8 mouse cellular contexts compared by ENCODE assay signal in genomic region chr7:127842001-127842718, GRCm38 (mm10). TPM values are rescaled to one million over a fixed set of nuclear protein-coding genes. Genes with fewer than 3 reads are reported as not detected.
DNase-seq lines count a peak whose midpoint lies in the region; ATAC-seq and TF ChIP-seq lines count a peak whose summit lies in the region.

No protein-coding gene starts in this region.

- 0 out of 2 replicates have a peak, but pooled peaks cover 2% of the 10 kb centered on the region for H3K36me3 ChIP-seq in forebrain, embryonic 13.5 days (ENCODE audit: poor library complexity, severe bottlenecking)
- peaks cover 37% of the 10 kb centered on the region for H3K36me3 ChIP-seq in heart, postnatal 0 days (replicated peaks; ENCODE audit: control insufficient read depth, insufficient read depth, low read length)
- peaks cover 32% of the 10 kb centered on the region for H3K36me3 ChIP-seq in liver, postnatal 0 days (replicated peaks; ENCODE audit: insufficient read depth, low read length)
- peaks cover 6% of the 10 kb centered on the region; the same call in 1 of the 2 replicates for H3K36me3 ChIP-seq in neural tube, embryonic 13.5 days

- TF ChIP-seq CTCF in heart, postnatal 0 days (IDR thresholded peaks at IDR 0.05; ENCODE audit: low read depth) = no peak
- no peak for TF ChIP-seq CTCF in liver, postnatal 0 days (IDR thresholded peaks at IDR 0.05; ENCODE audit: low read depth)

- WGBS in forebrain, embryonic 13.5 days = under 1% methylated on average over 40 of the region's 40 CpGs
- under 1% methylated on average over 40 of the region's 40 CpGs for WGBS in heart, postnatal 0 days
- 0% methylated on average over 40 of the region's 40 CpGs for WGBS in liver, postnatal 0 days (ENCODE audit: insufficient replicate concordance)
- WGBS in neural tube, embryonic 13.5 days = under 1% methylated on average over 40 of the region's 40 CpGs

- no peaks in the 10 kb centered on the region for H3K27me3 ChIP-seq in forebrain, embryonic 13.5 days
- no peaks in the 10 kb centered on the region for H3K27me3 ChIP-seq in heart, postnatal 0 days (ENCODE audit: control insufficient read depth, insufficient read depth, low read length)
- no peaks in the 10 kb centered on the region for H3K27me3 ChIP-seq in liver, postnatal 0 days (ENCODE audit: insufficient read depth, low read length)
- H3K27me3 ChIP-seq in neural tube, embryonic 13.5 days = no peaks in the 10 kb centered on the region

- peak; percentile 83 for DNase-seq in ES-CJ7 (ENCODE audit: low read depth, low spot score)
- peak; percentile 78 for DNase-seq in heart, postnatal 0 days (ENCODE audit: low spot score)
- peak; percentile 90 to 92 for DNase-seq in kidney, postnatal 36 days
- DNase-seq in liver, postnatal 0 days = peak; percentile 86
- peak; percentile 71 for DNase-seq in telencephalon, adult 2 months (ENCODE audit: low read depth, low spot score)

- H3K27ac ChIP-seq in forebrain, embryonic 13.5 days = peak overlapping the region; percentile 88
- H3K27ac ChIP-seq in heart, postnatal 0 days (ENCODE audit: low read depth) = peak overlapping the region; percentile 91
- peak overlapping the region; percentile 90 for H3K27ac ChIP-seq in liver, postnatal 0 days (ENCODE audit: low read depth)
- H3K27ac ChIP-seq in neural tube, embryonic 13.5 days (replicated peaks) = peak overlapping the region; percentile 91

- peak overlapping the region; percentile 99 for H3K4me2 ChIP-seq in forebrain, embryonic 13.5 days
- peak overlapping the region; percentile 96 for H3K4me2 ChIP-seq in heart, postnatal 0 days (ENCODE audit: low read depth, low read length)
- peak overlapping the region; percentile 97 for H3K4me2 ChIP-seq in liver, postnatal 0 days (ENCODE audit: low read depth, low read length)
- peak overlapping the region; percentile 99 for H3K4me2 ChIP-seq in neural tube, embryonic 13.5 days

- ATAC-seq in cerebellum, adult (ENCODE audit: insufficient number of reproducible peaks, low FRiP score, low TSS enrichment) = peak; percentile 60; the same call in 1 of the 2 replicates
- peak; percentile 60 for ATAC-seq in forebrain, embryonic 13.5 days
- ATAC-seq in heart, postnatal 0 days (ENCODE audit: insufficient read depth, low read depth) = peak; percentile 47
- ATAC-seq in liver, postnatal 0 days = peak; percentile 67
- ATAC-seq in neural tube, embryonic 13.5 days (ENCODE audit: low read depth) = peak; percentile 59

- H3K4me1 ChIP-seq in forebrain, embryonic 13.5 days = peaks cover 13% of the 10 kb centered on the region
- peaks cover 5% of the 10 kb centered on the region for H3K4me1 ChIP-seq in heart, postnatal 0 days (ENCODE audit: control insufficient read depth, insufficient read depth)
- peaks cover 14% of the 10 kb centered on the region for H3K4me1 ChIP-seq in liver, postnatal 0 days (ENCODE audit: insufficient read depth)
- H3K4me1 ChIP-seq in neural tube, embryonic 13.5 days (replicated peaks) = peaks cover 17% of the 10 kb centered on the region

- H3K4me3 ChIP-seq in forebrain, embryonic 13.5 days = peak overlapping the region; percentile 68
- H3K4me3 ChIP-seq in heart, postnatal 0 days (ENCODE audit: low read depth, low read length) = peak overlapping the region; percentile 86
- peak overlapping the region; percentile 69 for H3K4me3 ChIP-seq in liver, postnatal 0 days (ENCODE audit: low read depth, low read length)
- H3K4me3 ChIP-seq in neural tube, embryonic 13.5 days = peak overlapping the region; percentile 70

- H3K9me3 ChIP-seq in forebrain, embryonic 13.5 days (replicated peaks) = no peaks in the 10 kb centered on the region
- H3K9me3 ChIP-seq in heart, postnatal 0 days (replicated peaks; ENCODE audit: control insufficient read depth, low read length) = no peaks in the 10 kb centered on the region
- no peaks in the 10 kb centered on the region for H3K9me3 ChIP-seq in liver, postnatal 0 days (ENCODE audit: low read length)
- H3K9me3 ChIP-seq in neural tube, embryonic 13.5 days = no peaks in the 10 kb centered on the region

- peak overlapping the region; percentile 71 for H3K9ac ChIP-seq in forebrain, embryonic 13.5 days
- H3K9ac ChIP-seq in heart, postnatal 0 days (replicated peaks; ENCODE audit: low read depth, low read length) = peak overlapping the region; percentile 73
- H3K9ac ChIP-seq in liver, postnatal 0 days (replicated peaks) = peak overlapping the region; percentile 82
- H3K9ac ChIP-seq in neural tube, embryonic 13.5 days = peak overlapping the region; percentile 77

- peak; percentile 3; the same call in 1 of the 2 replicates for TF ChIP-seq EP300 in heart, postnatal 0 days (IDR thresholded peaks at IDR 0.05; ENCODE audit: low read depth)
- TF ChIP-seq EP300 in liver, postnatal 0 days (IDR thresholded peaks at IDR 0.05; ENCODE audit: low read depth) = no peak

RNA-seq across cellular contexts. Expression of gene Stx1b, which starts 17.8 kb away (rescaled TPM):
- 18.9 and 21.9 TPM in 2 replicates for polyA plus RNA-seq in forebrain, embryonic 13.5 days (2015; fragmentation: Nextera tagmentation; extraction: Ambion mirVana)
- total RNA-seq in heart, postnatal 0 days (2014; rRNA removed; ENCODE audit: low replicate concordance) = 0.15 and 0.19 TPM in 2 replicates
- polyA plus RNA-seq in heart, postnatal 0 days (2015; fragmentation: Nextera tagmentation; extraction: Ambion mirVana) = 0.38 and 0.51 TPM in 2 replicates
- 0.18 and 0.48 TPM in 2 replicates for polyA plus RNA-seq in liver, postnatal 0 days (2015; fragmentation: Nextera tagmentation; extraction: Ambion mirVana)
- polyA plus RNA-seq in neural tube, embryonic 13.5 days (2015; fragmentation: Nextera tagmentation; extraction: Ambion mirVana) = 38.4 and 39.8 TPM in 2 replicates

RNA-seq across cellular contexts. Expression of gene Stx4a, which starts 18.1 kb away (rescaled TPM):
- 20.5 and 25.6 TPM in 2 replicates for polyA plus RNA-seq in forebrain, embryonic 13.5 days (2015; fragmentation: Nextera tagmentation; extraction: Ambion mirVana)
- total RNA-seq in heart, postnatal 0 days (2014; rRNA removed; ENCODE audit: low replicate concordance) = 4.5 and 14.5 TPM in 2 replicates
- 44.7 and 46.5 TPM in 2 replicates for polyA plus RNA-seq in heart, postnatal 0 days (2015; fragmentation: Nextera tagmentation; extraction: Ambion mirVana)
- 15.8 and 17.5 TPM in 2 replicates for polyA plus RNA-seq in liver, postnatal 0 days (2015; fragmentation: Nextera tagmentation; extraction: Ambion mirVana)
- polyA plus RNA-seq in neural tube, embryonic 13.5 days (2015; fragmentation: Nextera tagmentation; extraction: Ambion mirVana) = 18.9 and 25.4 TPM in 2 replicates

RNA-seq across cellular contexts. Expression of gene Zfp646, which starts 33.9 kb away (rescaled TPM):
- 12.9 and 15.5 TPM in 2 replicates for polyA plus RNA-seq in forebrain, embryonic 13.5 days (2015; fragmentation: Nextera tagmentation; extraction: Ambion mirVana)
- 19.5 and 25.4 TPM in 2 replicates for total RNA-seq in heart, postnatal 0 days (2014; rRNA removed; ENCODE audit: low replicate concordance)
- 2.7 and 3.0 TPM in 2 replicates for polyA plus RNA-seq in heart, postnatal 0 days (2015; fragmentation: Nextera tagmentation; extraction: Ambion mirVana)
- 2.7 and 2.8 TPM in 2 replicates for polyA plus RNA-seq in liver, postnatal 0 days (2015; fragmentation: Nextera tagmentation; extraction: Ambion mirVana)
- 10.2 and 12.0 TPM in 2 replicates for polyA plus RNA-seq in neural tube, embryonic 13.5 days (2015; fragmentation: Nextera tagmentation; extraction: Ambion mirVana)

RNA-seq across cellular contexts. Expression of gene Zfp668, which starts 34.5 kb away (rescaled TPM):
- 39.1 and 44.8 TPM in 2 replicates for polyA plus RNA-seq in forebrain, embryonic 13.5 days (2015; fragmentation: Nextera tagmentation; extraction: Ambion mirVana)
- total RNA-seq in heart, postnatal 0 days (2014; rRNA removed; ENCODE audit: low replicate concordance) = 3.2 and 4.8 TPM in 2 replicates
- polyA plus RNA-seq in heart, postnatal 0 days (2015; fragmentation: Nextera tagmentation; extraction: Ambion mirVana) = 6.1 and 7.1 TPM in 2 replicates
- polyA plus RNA-seq in liver, postnatal 0 days (2015; fragmentation: Nextera tagmentation; extraction: Ambion mirVana) = 3.7 and 4.5 TPM in 2 replicates
- polyA plus RNA-seq in neural tube, embryonic 13.5 days (2015; fragmentation: Nextera tagmentation; extraction: Ambion mirVana) = 32.5 and 35.1 TPM in 2 replicates

RNA-seq across cellular contexts. Expression of gene Hsd3b7, which starts 41.8 kb away (rescaled TPM):
- polyA plus RNA-seq in forebrain, embryonic 13.5 days (2015; fragmentation: Nextera tagmentation; extraction: Ambion mirVana) = 5.0 and 7.5 TPM in 2 replicates
- total RNA-seq in heart, postnatal 0 days (2014; rRNA removed; ENCODE audit: low replicate concordance) = 36.1 and 47.4 TPM in 2 replicates
- polyA plus RNA-seq in heart, postnatal 0 days (2015; fragmentation: Nextera tagmentation; extraction: Ambion mirVana) = 23.3 and 27.4 TPM in 2 replicates
- polyA plus RNA-seq in liver, postnatal 0 days (2015; fragmentation: Nextera tagmentation; extraction: Ambion mirVana) = 218 and 224 TPM in 2 replicates
- polyA plus RNA-seq in neural tube, embryonic 13.5 days (2015; fragmentation: Nextera tagmentation; extraction: Ambion mirVana) = 9.5 and 9.8 TPM in 2 replicates

Comparison
In these comparisons a context has a peak if more than half of its experiments do, and no peak if none do; other contexts are left out.
1. Peak in every context shown above with its lines: DNase-seq, ATAC-seq, H3K4me3 ChIP-seq and H3K27ac ChIP-seq.
2. RNA of gene Stx1b, which starts 17.8 kb away (polyA plus RNA-seq): 38.4 to 39.8 TPM in neural tube, embryonic 13.5 days and 18.9 to 21.9 TPM in forebrain, embryonic 13.5 days; 0.38 to 0.51 TPM in heart, postnatal 0 days and 0.18 to 0.48 TPM in liver, postnatal 0 days; every median in the first group is over 10 times any median in the second.